Mouse (Mus musculus) ZHBTc4 (cell line): ENCODE measurements around the gene Rpl26.
"Not testable (repeated sequence)": the region's sequence is repeated elsewhere in the genome, so short reads cannot be mapped to it uniquely, and the experiment has no call there.

ENCODE experiments used
- DNase-seq: peaks from one replicate; pipeline ENCODE4 v3.0.0-alpha.2; 2011; ENCODE audit warnings: low read depth, low spot score

The Rpl26 gene

DNA sequence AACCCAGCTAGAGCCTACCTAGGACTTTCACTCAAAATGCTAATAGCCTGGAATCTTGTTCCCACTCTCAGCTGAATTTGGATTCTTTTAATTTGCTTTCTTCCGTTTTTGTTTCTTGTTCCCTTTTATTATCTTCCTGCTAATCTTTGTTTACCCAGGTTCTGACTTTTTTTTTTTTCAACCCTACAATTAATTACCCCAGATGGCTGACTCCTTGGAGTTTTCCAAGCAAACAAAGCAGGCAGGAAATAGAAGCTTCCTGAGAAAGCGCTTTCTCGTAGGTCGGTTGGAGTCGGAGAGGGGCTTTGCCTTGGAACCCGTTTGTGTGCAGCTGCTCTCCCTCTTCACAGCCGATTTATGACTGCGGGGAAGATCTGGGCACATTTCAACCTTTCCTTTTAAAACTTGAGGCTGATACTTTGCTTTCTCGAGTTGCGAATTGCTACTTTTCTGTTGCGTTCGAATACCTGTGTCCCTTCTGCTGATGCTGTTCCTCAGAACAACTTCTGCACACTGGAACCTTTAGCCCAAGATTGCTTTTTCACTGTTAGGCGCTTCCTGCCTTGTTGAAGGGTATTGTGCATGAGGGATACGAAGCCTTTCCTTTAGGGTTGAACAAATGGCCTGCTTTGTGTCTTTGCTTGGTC lies 10.3 kb downstream of the Rpl26 start:
- DNase-seq: no peak

DNA sequence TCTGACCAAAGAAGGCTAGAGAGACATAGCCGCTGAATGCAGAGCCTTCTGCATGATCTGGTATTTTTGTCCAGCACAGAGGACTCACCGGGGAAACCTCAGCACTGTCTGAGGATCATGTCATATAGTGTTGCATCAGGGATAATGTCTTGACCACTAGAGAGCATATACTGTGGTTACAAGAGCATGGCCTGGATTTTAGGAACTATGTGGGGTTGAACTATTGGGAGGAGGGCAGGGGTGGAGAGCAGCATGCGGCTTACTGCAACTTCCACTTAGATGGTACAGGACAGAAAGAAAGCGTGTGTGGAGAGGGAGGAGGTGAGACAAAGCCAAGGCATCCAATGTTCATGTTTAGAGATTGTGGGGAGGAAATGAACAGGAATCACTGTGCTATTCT lies 13.2 kb downstream of the Rpl26 start:
- DNase-seq: no peak

DNA sequence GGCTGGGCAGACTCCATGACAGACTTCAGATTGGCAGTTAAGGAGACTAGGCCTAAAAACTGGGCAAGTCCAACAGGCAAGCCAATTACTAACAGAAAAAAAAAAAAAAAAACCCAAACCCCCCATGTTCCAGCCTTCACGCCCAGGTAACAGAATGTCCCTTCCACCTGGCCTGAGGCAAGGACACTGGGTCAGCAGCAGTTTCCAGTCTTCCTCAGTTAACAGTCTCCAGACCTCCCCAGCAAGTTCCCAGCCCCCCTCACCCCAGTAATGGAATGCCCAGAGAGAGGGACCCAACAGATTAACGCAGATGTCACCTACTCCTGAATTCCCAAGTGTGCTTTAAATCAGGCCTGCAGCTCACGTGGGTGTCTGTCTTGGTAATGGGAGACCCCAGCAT lies 21.8 kb downstream of the Rpl26 start:
- no peak for DNase-seq

DNA sequence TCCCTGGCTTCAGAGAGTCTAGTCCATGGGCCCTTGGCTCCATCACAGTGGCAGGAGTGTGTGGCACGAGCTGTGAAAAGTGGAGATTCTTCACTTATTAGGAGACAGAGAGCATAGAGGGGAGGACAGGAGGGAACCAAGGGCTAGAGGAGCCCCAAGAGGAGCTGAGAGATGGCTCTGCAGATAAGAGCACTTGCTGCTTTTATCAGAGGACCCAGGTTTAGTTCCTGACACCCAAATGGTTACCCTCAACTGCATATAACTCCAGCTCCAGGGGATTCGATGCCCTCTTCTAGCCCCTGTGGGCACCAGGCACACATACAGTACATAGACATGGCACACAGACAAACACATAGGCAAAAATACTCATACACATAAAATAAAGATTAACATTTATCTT lies 23.4 kb downstream of the Rpl26 start:
- no peak for DNase-seq

DNA sequence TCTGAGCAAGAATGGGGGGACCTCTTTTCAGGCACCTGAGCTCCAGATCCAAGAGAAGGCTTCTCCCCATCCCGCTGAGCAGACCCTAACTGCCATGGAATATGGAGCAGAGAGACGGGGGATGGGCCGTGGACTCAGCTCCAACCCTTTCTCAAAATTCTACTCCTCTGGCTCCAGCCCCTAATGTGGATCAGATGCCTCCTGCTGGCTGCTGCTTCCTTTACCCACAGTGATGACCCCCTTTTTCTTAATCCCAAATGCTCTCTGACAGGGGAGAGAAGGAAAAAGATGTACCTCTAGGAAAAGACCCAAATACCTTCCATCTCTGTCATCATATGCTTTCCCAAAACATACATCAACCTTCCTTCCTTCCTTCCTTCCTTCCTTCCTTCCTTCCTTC lies 25.6 kb downstream of the Rpl26 start, which contains the start of gene Odf4:
Odf4 (minus strand) TSS at position 101 of the 400 bp plus-strand sequence.
- no peak for DNase-seq

DNA sequence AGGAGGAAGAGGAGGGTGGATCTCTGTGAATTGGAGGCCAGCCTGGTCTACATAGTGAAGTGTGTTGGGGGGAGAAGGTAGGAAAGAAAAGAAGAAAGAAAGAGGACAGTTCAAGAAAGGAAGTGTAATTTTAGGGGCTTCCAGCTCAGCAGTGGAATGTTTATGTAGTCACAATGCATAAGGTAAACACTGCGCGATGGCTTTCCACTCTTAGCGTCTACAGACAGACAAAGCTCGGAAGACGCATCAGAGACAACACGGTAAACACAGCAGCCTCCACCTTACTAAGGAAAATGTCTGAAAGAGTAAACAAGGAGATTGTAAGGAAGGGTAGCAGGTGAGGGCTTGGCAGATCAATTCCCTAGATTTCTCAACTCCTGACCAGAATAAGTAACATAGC lies 28.6 kb downstream of the Rpl26 start:
- DNase-seq: no peak

DNA sequence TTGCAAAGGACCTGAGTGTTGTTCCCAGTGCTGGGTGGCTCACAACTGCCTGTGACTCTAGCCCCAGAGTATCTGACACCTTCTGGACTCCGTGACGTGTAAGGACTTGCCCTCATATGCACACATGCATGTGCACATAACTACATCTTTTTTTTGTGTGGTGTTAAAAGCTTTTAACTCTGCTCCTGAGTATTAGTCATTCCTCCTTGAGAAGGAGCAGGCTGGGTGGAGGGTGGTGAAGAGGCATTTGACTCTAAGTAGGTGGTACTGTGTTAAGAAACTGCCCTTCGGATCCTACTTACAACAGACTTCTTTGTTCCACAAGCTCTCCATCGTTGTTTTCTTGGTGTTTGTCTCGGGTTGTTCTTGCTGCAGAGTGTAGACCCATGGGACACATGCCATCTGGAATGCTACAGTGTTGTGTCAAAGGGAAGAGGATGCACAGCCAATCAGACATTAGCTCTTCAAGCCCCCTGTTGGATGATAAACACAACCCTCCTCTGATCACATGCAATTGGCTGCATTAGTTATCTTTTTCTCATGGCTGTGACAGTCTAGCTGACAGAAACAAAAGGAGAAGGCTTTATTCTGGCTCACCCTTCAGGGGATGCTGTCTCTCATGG lies 32.6 kb downstream of the Rpl26 start:
- no peak for DNase-seq

DNA sequence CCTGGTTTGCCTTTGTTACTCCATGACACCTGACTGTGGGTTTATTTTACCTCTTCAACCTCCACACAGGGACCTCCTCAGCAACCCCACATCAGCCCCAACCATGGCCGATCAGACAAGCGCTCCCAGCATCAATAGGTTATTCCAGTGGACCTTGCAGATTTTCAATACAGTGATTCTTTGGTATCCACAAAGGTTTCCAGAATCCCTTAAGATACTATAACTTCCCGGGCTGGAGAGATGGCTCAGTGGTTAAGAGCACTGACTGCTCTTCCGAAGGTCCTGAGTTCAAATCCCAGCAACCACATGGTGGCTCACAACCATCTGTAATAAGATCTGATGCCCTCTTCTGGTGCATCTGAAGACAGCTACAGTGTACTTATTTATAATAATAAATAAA lies 35.6 kb downstream of the Rpl26 start:
- not testable (repeated sequence) for DNase-seq

DNA sequence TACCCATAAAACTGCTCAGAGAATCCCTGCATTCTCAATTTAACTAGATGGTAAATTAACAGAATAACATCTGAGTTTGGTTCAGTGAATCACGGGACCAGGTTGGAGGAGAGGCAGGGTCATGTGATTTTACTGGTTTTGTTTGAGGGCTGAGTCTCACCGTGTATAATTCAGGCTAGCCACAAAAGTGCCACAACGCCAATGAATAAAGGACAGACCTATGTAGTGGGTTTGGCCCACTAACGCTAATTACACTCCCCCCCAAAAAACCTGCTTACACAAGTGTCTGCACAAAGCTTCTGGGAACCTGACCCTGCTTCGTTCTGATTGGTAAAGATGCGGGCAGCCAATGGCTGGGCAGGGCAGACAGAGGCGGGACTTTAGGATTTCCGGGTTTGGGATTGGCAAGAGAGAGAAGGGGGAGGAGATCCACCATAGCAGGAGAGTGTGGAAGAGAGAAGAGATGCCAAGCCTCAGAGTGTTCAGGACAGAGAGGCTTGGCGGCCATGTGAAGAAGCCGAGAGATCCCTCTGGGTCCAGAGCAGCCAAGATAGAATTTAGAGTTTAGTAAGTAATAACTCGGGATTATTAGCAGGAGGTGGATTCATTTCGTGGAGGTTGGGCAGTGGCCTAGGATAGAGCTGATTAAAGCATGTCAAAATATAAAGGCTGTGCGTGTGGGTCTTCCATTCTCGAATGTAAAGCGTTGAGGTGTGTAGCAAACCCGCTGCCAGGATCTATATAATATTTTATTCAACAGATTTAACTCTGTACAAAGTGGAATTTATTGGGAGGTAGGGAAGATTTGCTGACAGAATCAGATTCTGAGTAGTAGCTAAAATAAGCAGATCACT lies 38.3 kb downstream of the Rpl26 start:
- peak; percentile 94 for DNase-seq

DNA sequence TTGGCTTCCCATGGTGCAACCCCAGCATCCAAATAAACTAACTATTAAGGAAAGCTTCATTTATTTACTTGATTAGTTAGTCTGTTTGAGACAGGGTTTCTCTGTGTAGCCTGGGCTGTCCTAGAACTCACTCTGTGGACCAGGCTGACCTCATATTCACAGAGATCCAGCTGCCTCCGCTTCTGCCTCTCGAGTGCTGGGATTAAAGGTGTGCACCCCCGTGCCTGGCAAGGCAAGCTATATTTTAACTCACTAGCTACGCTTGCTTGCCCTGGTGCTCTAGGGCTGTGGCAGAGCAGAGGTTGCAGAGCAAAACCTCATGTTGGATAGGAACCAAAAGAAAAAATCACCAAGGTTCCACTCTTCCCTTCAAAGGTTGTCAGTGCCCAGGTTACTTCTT lies 39.1 kb downstream of the Rpl26 start:
- DNase-seq: no peak

DNA sequence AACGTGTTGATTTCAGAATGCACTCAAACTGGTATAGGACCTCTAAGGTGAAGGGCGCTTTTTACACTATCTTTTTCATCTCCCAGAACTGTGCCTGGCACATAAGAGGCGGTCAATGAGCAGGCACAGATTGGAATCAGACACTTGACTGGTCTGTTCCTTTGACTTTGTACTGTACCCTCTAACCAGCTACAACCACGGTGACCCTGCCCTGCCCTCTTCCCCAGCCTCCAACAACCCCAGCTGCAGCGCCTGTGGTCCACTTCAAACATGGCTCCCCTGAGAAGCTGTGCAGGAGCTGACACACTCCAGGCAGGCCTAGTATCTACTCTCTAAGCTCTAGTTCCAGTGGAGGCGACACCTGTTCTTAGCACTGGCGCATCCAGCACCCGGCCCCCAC lies 41.3 kb downstream of the Rpl26 start:
- DNase-seq: no peak

DNA sequence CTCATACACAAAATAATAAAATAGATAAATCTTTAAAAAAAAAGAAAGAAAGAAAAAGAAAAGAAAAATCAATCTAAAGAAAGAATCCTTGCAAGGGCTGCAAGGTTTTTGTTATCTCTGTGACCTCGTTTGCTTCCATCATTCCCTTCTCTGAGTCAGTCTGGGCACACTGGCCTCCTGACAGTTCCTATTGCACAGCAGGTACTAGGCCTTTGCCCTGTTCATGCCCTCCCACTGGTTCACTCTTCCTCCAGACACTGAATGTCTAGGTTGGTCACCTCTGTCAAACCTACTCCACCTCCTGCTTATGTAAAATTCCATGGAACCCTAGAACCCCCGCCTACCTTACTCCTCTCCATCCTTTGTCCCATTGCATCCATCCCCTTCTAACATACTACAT lies 43.9 kb downstream of the Rpl26 start:
- DNase-seq: no peak

DNA sequence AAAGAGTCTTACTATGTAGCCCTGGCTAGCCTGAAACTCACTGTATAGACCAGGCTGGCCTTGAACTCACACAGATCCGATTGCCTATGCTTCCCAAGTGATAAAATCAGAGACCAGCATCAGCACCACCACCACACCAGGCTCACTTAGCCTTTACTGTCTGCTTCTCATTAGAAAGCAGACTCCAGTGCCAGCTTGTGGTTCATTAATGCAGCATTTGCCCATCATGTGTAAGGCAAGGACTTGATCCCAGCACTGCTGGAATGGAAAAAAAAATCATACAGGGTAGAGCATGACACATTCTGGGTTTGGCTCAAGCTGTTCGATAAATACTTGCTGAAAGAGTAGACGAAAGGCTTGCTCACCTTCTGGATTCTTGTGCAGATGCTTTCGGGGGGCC lies 44.6 kb downstream of the Rpl26 start:
- DNase-seq: no peak

DNA sequence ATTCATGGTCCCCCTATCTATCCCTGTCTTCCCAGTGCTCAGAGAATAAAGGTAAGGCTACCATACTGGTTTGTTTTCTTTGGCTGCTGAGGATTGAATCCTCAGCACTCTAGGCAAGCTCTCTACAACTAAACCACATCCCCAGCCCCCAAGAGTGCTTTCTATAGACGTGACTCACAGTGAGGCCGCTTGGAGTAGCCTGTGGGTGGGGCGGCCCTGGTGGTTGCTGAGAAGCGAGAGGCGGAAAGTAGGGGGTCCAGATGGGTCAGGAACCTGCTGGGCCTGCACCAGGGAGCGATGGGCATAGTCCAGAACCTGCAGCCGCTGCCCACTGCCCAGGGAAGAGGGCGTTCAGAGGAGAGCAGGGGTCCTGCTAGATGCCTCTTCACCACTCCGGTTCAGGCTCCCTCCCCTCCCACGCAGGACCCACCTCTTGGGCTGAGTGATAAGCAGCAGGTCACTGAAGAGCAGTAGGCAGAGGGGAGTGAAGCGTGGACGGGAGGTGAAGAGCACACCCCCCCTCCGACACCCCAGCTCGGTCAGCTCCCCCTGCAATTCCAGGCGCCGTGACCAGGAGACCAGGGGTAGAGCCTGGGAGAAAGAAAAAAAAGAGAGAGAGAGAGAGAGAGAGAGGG lies 45.5 kb downstream of the Rpl26 start:
- no peak for DNase-seq

DNA sequence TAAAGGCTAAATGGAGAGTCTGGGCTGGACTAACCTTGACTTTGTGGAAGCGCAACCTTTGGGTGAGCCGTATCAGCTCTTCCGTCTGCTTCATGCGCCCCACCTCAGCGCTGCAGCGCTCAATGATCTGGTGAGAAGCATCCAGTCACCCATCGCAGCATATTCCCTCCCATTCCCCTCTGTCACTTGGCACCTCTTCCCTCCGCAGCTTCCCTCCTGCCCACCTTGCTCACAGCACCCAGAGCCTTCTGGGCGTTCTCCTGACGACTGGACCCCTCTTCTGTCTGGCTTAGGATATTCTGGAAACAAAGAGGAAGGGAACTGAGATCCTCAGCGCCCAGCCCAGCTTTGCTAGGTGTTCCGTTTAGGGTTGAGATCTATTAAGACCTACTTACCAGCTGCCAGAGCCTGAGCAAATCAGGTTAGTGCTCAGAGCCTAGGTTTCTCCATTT lies 46.2 kb downstream of the Rpl26 start:
- peak; percentile 39 for DNase-seq

DNA sequence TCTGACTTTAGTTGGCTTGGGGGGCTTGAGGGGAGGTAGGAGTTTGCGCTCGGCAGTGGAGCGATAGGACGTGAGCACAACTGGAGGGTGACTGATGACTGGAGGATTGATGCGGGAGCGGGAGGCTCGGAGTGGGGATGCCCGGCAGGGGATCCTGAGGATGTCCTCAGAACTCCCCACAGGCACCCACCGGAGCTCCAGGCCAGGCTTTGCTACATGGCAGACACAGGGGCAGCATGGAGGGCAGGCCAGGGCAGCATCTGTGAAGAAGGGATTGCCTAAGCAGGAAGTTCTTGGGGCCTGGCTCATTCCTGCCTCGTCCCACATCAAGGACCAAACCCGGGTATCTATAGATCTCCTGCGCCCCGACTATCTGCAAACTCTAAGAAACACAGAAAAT lies 52.5 kb downstream of the Rpl26 start:
- peak; percentile 7 for DNase-seq

DNA sequence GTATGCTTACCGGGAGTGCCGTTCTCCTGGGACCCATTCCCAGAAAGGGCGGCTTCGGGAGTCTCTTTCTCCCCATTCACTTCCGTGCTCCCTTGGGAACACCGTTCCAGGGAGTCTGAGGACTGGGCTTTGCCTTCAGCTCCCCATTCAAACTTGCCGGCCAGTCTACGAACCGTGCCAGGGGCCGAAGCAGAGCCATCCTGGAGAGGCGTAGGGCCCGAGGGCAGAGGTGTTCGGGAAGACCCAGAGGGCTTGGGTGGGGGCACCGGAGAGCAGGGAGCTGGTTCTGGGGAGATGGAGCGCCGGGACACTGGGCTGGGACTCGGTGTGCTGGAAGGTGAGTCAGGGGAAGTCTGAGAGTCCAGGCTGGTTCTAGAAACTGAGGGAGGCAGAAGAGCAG lies 53.0 kb downstream of the Rpl26 start:
- DNase-seq: peak; percentile 30

DNA sequence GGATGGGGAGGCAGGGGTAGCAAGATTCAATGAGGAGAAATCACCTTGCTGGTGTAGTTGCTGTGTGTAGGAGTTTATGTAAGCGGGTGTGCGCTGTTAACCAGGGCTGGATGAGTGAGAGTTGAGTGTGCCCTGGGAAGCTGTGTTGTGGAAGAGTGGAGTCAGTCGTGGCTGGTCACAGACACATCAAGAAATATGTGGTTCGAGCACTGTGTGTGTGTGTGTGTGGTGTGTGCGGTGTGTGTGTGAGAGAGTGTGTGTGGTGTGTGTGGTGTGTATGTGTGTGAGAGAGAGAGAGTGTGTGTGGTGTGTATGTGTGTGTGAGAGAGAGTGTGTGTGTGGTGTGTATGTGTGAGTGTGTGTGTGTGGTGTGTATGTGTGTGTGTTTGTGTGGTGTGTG lies 54.1 kb downstream of the Rpl26 start:
- DNase-seq: no peak

DNA sequence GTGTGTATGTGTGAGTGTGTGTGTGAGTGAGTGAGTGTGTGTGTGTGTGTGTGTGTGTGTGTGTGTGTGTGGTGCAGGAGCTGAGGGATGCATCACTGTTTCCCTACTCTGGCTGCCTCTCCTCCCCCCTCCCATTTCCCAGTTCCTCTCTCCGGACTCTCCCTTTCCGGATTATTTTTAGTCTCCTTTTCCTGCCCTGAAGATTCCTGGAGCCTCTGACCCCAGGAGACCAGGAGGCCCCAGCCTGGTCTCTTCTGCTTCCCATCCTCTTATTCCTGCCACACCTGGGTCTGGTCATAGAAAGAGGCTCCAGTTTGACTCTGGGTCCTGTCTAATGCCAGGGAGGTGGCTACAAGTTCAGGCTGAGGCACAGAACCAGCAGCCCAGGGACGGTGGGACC lies 54.7 kb downstream of the Rpl26 start:
- no peak for DNase-seq
